Mouse (Mus musculus) lung, embryonic 14.5 days (tissue): ENCODE data around the gene Zbtb20. TPM values are rescaled to one million over a fixed set of nuclear protein-coding genes. Genes with fewer than 3 reads are reported as not detected.

Experiments
- ATAC-seq: fragments of 200-750 bp; cut with Nextera tagmentation; 2 replicates; pipeline ENCODE4 v1.8.0; 2017; ENCODE audit warnings: mild to moderate bottlenecking, moderate TSS enrichment, moderate library complexity; ENCODE audit not compliant: insufficient read depth
- DNase-seq: peaks from one replicate; pipeline ENCODE4 v3.0.0-alpha.2; 2015
- H3K27ac ChIP-seq: fragments of 300-500 bp; sonication (generic); 2 replicates; pipeline ENCODE4 v1.5.1; 2014; ENCODE audit warnings: low read depth, mild to moderate bottlenecking, moderate library complexity
- H3K27me3 ChIP-seq: fragments of 300-500 bp; sonication (generic); 2 replicates; pipeline ENCODE4 v1.6.1; 2014; ENCODE audit warnings: low read length, control low read depth; ENCODE audit not compliant: insufficient read depth
- H3K36me3 ChIP-seq: fragments of 300-500 bp; sonication (generic); 2 replicates; pipeline ENCODE4 v1.6.1; 2014; ENCODE audit warnings: control low read depth; ENCODE audit not compliant: insufficient read depth
- H3K4me1 ChIP-seq: fragments of 300-500 bp; sonication (generic); 2 replicates; pipeline ENCODE4 v1.6.1; 2014; ENCODE audit warnings: antibody characterized with exemption, control low read depth; ENCODE audit not compliant: insufficient read depth
- H3K4me2 ChIP-seq: fragments of 300-500 bp; sonication (generic); 2 replicates; pipeline ENCODE4 v1.6.1; 2014; ENCODE audit warnings: mild to moderate bottlenecking
- H3K4me3 ChIP-seq: fragments of 300-500 bp; sonication (generic); 2 replicates; pipeline ENCODE4 v1.5.1; 2014; ENCODE audit warnings: low read depth, low read length
- H3K9ac ChIP-seq: fragments of 300-500 bp; sonication (generic); 2 replicates; pipeline ENCODE4 v1.6.1; 2014
- H3K9me3 ChIP-seq: fragments of 300-500 bp; sonication (generic); 2 replicates; pipeline ENCODE4 v1.6.1; 2016; ENCODE audit warnings: low read depth, low read length, control low read depth
- CTCF ChIP-seq: IDR thresholded peaks from 2 replicates; pipeline ENCODE4 v1.5.1; 2016; ENCODE audit warnings: antibody characterized with exemption, low read depth
- WGBS: fragments of 180-500 bp; shearing (Covaris S2); extraction: QIAGEN DNeasy Blood & Tissue Kit; methylation state at CpG from one replicate; pipeline ENCODE4 v1.1.7; 2014; 5-methylcytosine and 5-hydroxymethylcytosine counted together
- polyA plus RNA-seq: library from polyadenylated mRNA; unstranded; fragments of >200 nt; fragmentation: Nextera tagmentation; extraction: Ambion mirVana; gene quantifications from 2 replicates; pipeline ENCODE4 v1.2.1, GENCODE M21; 2014

Gene Zbtb20
- 17.6 and 20.2 TPM in 2 replicates for polyA plus RNA-seq

DNA sequence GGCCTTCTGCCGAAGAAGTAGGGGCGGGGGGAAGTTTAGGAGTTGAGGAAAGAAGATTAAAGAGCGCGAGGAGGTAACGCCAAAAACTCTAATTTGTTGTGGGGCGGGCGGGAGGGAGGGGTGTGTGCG is at the start of gene Zbtb20:
Gene Zbtb20 (plus strand): TSS at position 30 of the 129 bp plus-strand sequence.
- H3K27me3 ChIP-seq: no peaks in the 10 kb centered on the region
- peak within 1 kb of the TSS; percentile 63 for H3K4me3 ChIP-seq
- ATAC-seq: no peak
- H3K36me3 ChIP-seq: no peaks in the 10 kb centered on the region
- H3K9me3 ChIP-seq: no peaks in the 10 kb centered on the region
- H3K27ac ChIP-seq: peak within 1 kb of the TSS; percentile 99
- no peak for TF ChIP-seq CTCF
- DNase-seq: no peak
- H3K4me1 ChIP-seq: no peaks in the 10 kb centered on the region
- 0% methylated on average over 8 of the region's 8 CpGs for WGBS
- H3K9ac ChIP-seq: peak within 1 kb of the TSS; percentile 74
- H3K4me2 ChIP-seq: peak within 1 kb of the TSS; percentile 80

GRCm38 (mm10) chr16:42835940-42836339 is 39.7 kb upstream of the Zbtb20 start:
- peak; percentile 62 for DNase-seq
- no peak overlapping the region for H3K9ac ChIP-seq
- 0 out of 2 replicates have a peak, but pooled peaks have one; percentile 23 for TF ChIP-seq CTCF

DNA sequence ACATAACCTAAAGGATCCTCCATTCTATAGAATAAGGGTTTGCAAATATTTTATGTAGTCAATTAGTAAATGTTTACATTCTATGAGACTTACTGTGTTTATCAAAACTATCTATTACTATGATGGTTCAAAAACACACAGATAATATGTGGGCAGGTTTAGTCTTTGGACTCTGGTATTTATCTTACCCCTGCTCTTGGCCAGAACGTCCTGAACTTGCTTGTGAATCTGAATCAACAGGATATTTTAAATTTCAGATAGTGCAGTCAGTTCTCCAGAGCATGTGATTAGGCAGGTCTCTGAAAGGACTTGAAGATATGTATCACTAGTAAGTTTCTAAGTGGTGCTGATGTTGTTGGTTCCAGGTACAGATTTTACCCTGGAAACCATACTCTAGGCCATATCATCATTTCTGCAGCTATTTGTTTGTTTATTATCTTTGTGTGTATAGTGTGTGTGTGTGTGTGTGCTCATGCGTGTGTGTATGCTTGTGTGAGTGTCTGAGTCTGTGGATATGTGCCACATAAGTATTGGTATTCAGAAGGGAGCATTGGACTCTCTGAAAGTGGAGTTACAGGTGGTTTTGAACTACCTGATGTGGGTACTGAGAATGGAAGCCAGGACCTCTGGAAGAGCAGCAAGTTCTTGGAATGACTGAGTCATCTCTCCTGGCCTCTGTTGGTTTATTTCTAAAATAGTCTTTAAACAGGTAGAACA is 39.1 kb upstream of the Zbtb20 start:
- DNase-seq (no peak), ATAC-seq (no peak)
- Histone ChIP-seq H3K4me3 (no peak overlapping the region), H3K4me1 (no peaks in the 10 kb centered on the region), H3K4me2 (no peak overlapping the region), H3K27ac (no peak overlapping the region), H3K9me3 (no peaks in the 10 kb centered on the region), H3K27me3 (no peaks in the 10 kb centered on the region), H3K36me3 (no peaks in the 10 kb centered on the region), H3K9ac (no peak overlapping the region)
- 43% methylated on average over 2 of the region's 2 CpGs for WGBS
- TF ChIP-seq CTCF: no peak

More at GRCm38 (mm10) chr16:42835940-42836339, 39.7 kb upstream of the Zbtb20 start:
- H3K27me3 ChIP-seq: no peaks in the 10 kb centered on the region
- H3K4me1 ChIP-seq: no peaks in the 10 kb centered on the region
- ATAC-seq: no peak
- H3K27ac ChIP-seq: no peak overlapping the region
- no peaks in the 10 kb centered on the region for H3K36me3 ChIP-seq
- H3K4me2 ChIP-seq: no peak overlapping the region
- H3K9me3 ChIP-seq: no peaks in the 10 kb centered on the region
- WGBS: 61% methylated on average over 5 of the region's 5 CpGs
- H3K4me3 ChIP-seq: no peak overlapping the region

DNA sequence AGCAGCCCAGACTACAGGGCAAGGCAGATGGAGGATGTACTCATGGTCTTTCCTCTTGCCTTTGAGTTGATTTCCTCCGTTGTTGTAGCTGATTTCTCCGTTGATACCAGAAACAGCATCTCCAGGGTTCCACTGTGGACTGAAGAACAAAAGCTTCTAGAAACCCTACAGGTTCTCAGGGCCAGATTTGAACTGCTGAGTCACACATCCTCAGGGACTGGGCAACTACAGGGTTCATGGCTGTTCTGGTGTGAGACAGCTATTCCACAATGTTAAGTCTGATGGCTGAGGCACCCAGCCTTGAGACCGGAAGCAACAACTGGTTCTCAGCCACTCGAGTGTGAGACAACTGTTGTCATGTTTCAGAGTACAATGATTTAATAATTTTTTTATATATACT is 37.5 kb upstream of the Zbtb20 start:
- H3K27me3 ChIP-seq: no peaks in the 10 kb centered on the region
- 87% methylated on average over 4 of the region's 4 CpGs for WGBS

GRCm38 (mm10) chr16:42857564-42858183 is 18.0 kb upstream of the Zbtb20 start:
- DNase-seq (peak; percentile 94), ATAC-seq (peak; percentile 97)
- 24% methylated on average over 3 of the region's 3 CpGs for WGBS
- peaks cover 6% of the 10 kb centered on the region; the same call in 1 of the 2 replicates for H3K9me3 ChIP-seq
- H3K9ac ChIP-seq: no peak overlapping the region
- 0 out of 2 replicates have a peak overlapping the region, but pooled peaks have one; percentile 37 for H3K27ac ChIP-seq
- TF ChIP-seq CTCF: no peak
- no peaks in the 10 kb centered on the region for H3K36me3 ChIP-seq
- H3K4me1 ChIP-seq: no peaks in the 10 kb centered on the region
- H3K4me2 ChIP-seq: no peak overlapping the region
- H3K27me3 ChIP-seq: no peaks in the 10 kb centered on the region
- no peak overlapping the region for H3K4me3 ChIP-seq

More for the DNA sequence above, 37.5 kb upstream of the Zbtb20 start:
- Histone ChIP-seq H3K4me3 (no peak overlapping the region), H3K9ac (no peak overlapping the region), H3K9me3 (no peaks in the 10 kb centered on the region), H3K27ac (no peak overlapping the region), H3K4me2 (no peak overlapping the region), H3K36me3 (no peaks in the 10 kb centered on the region), H3K4me1 (no peaks in the 10 kb centered on the region)
- ATAC-seq (no peak), DNase-seq (no peak)
- TF ChIP-seq CTCF: no peak

- H3K4me3 ChIP-seq: no peak overlapping the region
- no peak overlapping the region for H3K9ac ChIP-seq
- no peak overlapping the region for H3K4me2 ChIP-seq
- no peaks in the 10 kb centered on the region for H3K27me3 ChIP-seq
- H3K4me1 ChIP-seq: no peaks in the 10 kb centered on the region
- ATAC-seq (no peak), DNase-seq (no peak)
- no peak for TF ChIP-seq CTCF
- no peaks in the 10 kb centered on the region for H3K36me3 ChIP-seq
- H3K27ac ChIP-seq: no peak overlapping the region
- 85% methylated on average over 4 of the region's 4 CpGs for whole genome bisulfite sequencing
- H3K9me3 ChIP-seq: peaks cover 6% of the 10 kb centered on the region; the same call in 1 of the 2 replicates
Measured at GRCm38 (mm10) chr16:42859251-42859650, 16.4 kb upstream of the Zbtb20 start.

GRCm38 (mm10) chr16:42863231-42863630 is 12.4 kb upstream of the Zbtb20 start:
- Histone ChIP-seq H3K4me1 (no peaks in the 10 kb centered on the region), H3K4me3 (no peak overlapping the region), H3K9ac (no peak overlapping the region), H3K9me3 (no peaks in the 10 kb centered on the region), H3K4me2 (no peak overlapping the region), H3K36me3 (no peaks in the 10 kb centered on the region), H3K27me3 (no peaks in the 10 kb centered on the region), H3K27ac (no peak overlapping the region)
- no peak for TF ChIP-seq CTCF
- ATAC-seq (no peak), DNase-seq (no peak)
- 81% methylated on average over 2 of the region's 2 CpGs for WGBS
